Mouse (Mus musculus) thymus, postnatal 36 days (tissue): ENCODE data around the gene Uri1.

Experiments
- DNase-seq, 2 experiments: peaks; one replicate each; pipeline ENCODE4 v3.0.0; 2022; ENCODE audit warnings: mixed read lengths in 2 of 2

Gene Uri1

DNA sequence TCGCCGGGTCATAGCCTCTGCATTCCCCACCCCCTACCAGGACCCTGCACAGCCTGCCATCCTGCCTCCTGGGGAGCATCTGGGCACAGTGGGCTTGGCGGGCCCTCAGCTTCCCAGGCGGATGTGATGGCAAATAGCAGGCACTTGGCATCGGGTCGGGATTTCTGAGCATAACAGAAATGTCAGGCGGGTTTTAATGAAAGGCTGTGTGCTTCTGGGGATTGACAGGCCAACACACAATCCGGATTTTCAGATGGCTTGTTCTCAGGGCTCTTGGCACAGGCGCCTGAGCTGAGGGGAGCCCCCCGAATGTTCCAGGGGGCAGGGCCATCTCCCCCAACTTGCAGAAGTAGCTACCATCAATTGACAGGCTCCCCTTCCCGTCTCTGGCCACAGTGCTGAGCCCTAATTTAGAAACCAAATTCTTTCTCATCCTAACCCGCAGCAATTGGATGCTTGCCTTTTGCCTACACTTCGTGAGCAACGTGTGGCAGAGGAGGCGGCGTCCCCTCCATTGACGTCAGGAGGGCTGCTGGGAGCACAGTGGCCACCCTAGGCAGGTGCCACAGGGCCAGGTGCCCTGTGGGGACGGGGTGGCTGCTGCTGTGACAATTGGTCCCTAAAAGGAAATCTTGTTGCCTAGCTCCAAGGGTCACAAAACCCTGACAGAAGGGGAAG lies 106.5 kb downstream of the Uri1 start:
- no peak for DNase-seq

DNA sequence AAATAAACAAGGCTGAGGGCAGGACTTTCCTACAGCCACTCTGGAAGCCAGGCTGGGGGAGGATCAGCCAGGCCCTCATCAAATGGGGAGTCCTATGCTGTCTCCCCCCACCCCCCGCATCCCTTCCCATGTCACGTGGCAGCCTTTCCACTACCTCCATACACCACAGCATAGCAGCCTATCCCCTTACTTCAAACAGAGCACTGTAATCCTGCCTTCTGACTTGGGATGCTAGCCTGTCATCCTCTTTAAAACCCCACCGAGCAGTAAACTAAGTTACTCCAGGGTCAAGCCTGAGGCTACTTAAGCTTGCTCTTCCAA lies 111.6 kb downstream of the Uri1 start:
- DNase-seq, result no peak

DNA sequence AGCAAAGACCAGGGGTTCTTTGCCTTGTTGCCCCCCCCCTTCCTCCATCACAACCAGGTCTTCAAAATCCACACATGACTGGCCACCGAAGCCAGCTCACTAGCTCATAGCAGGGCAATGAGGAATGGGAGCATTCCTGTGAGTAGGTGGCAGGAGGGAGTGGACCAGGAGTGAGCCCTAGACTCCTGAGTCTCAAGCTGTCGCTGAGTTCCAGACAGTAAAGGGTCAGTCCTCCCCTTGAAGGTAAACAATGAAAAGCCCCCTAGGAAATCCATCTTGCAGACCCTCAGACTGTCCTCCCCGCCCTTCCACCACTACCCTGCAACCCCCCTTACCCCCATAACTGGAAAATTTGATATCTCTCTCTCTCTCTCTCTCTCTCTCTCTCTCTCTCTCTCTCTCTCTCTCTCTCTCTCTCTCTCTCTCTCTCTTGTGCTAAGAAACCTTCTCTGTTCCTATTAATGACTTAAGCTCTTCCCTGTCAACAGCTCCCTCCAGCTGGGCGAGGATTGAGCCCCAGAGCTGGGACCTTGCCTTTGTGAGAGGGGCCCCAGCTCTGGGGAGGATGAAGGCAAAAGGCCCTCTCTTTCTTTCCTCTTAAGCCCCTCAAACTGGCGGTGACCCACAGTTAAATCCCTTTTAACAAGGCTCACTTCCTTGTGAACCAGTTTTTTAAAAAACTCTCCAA lies 112.1 kb downstream of the Uri1 start:
- DNase-seq, result no peak

DNA sequence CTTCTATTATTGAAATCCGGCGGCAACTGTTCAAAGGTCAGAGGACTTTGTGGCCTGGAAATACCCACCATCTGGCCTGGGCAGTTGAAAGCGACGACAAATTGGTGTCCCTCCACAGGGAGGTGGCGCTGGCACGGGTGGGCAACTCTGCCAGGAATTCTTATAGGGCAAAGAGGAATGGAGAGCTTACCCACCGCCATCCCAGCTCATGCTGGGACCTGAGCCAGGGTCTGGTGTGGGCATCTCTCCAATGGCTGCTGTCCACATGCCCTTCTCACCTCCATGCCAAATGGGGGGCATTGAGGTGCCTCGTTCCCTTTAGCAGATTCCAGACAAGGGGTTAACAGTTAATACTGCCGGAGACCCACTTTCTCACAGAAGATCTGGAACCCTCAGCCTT lies 113.2 kb downstream of the Uri1 start:
- DNase-seq, result no peak
